Mouse (Mus musculus) erythroblast, embryonic 14.5 days (primary cell): ENCODE results near the gene C130074G19Rik.

Experiments
- GATA1 ChIP-seq: IDR thresholded peaks from 2 replicates; pipeline ENCODE4 v1.6.1; 2012; ENCODE audit warnings: low read length, inconsistent platforms, mixed read lengths
- TAL1 ChIP-seq: IDR thresholded peaks from 3 replicates; pipeline ENCODE4 v1.6.1; 2012; ENCODE audit warnings: low read length, inconsistent platforms, mixed read lengths

GRCm38 (mm10) chr1:184912336-184912735 is 29.3 kb upstream of the C130074G19Rik start:
- TF ChIP-seq TAL1 (no peak), GATA1 (no peak)
